Mouse (Mus musculus) lung, postnatal 0 days (tissue): ENCODE results near the gene Chd9. TPM values are rescaled to one million over a fixed set of nuclear protein-coding genes. Genes with fewer than 3 reads are reported as not detected.

Experiments
- ATAC-seq: fragments of 200-750 bp; cut with Nextera tagmentation; 2 replicates; pipeline ENCODE4 v1.8.0; 2017; ENCODE audit warnings: moderate library complexity
- DNase-seq: peaks from one replicate; pipeline ENCODE4 v3.0.0-alpha.2; 2016; ENCODE audit warnings: low spot score
- H3K27ac ChIP-seq: fragments of 300-500 bp; sonication (generic); 2 replicates; pipeline ENCODE4 v1.5.1; 2014; ENCODE audit warnings: antibody characterized with exemption, mild to moderate bottlenecking, low read length, mixed read lengths
- H3K27me3 ChIP-seq: fragments of 300-500 bp; sonication (generic); replicated peaks from 2 replicates; pipeline ENCODE4 v1.6.1; 2014; ENCODE audit warnings: low read length, mixed read lengths; ENCODE audit not compliant: insufficient read depth
- H3K36me3 ChIP-seq: fragments of 300-500 bp; sonication (generic); 2 replicates; pipeline ENCODE4 v1.6.1; 2014; ENCODE audit warnings: low read length, mixed read lengths; ENCODE audit not compliant: insufficient read depth
- H3K4me1 ChIP-seq: fragments of 300-500 bp; sonication (generic); 2 replicates; pipeline ENCODE4 v1.6.1; 2014; ENCODE audit warnings: antibody characterized with exemption, low read depth, low read length, mixed read lengths; ENCODE audit not compliant: insufficient read depth
- H3K4me2 ChIP-seq: fragments of 300-500 bp; sonication (generic); replicated peaks from 2 replicates; pipeline ENCODE4 v1.6.1; 2014; ENCODE audit warnings: low read depth, mild to moderate bottlenecking, low read length, moderate library complexity, mixed read lengths
- H3K4me3 ChIP-seq: fragments of 300-500 bp; sonication (generic); 2 replicates; pipeline ENCODE4 v1.5.1; 2014; ENCODE audit warnings: low read depth, low read length
- H3K9ac ChIP-seq: fragments of 300-500 bp; sonication (generic); replicated peaks from 2 replicates; pipeline ENCODE4 v1.6.1; 2014; ENCODE audit warnings: low read depth, mild to moderate bottlenecking
- H3K9me3 ChIP-seq: fragments of 300-500 bp; sonication (generic); 2 replicates; pipeline ENCODE4 v1.6.1; 2016; ENCODE audit warnings: low read length, mixed read lengths
- CTCF ChIP-seq: IDR thresholded peaks from 2 replicates; pipeline ENCODE4 v1.5.1; 2016; ENCODE audit warnings: antibody characterized with exemption, mild to moderate bottlenecking
- EP300 ChIP-seq: IDR thresholded peaks from 2 replicates; pipeline ENCODE4 v1.6.1; 2016; ENCODE audit warnings: antibody characterized with exemption, mild to moderate bottlenecking, control low read depth
- WGBS: fragments of 180-500 bp; shearing (Covaris S2); extraction: QIAGEN DNeasy Blood & Tissue Kit; methylation state at CpG from one replicate; pipeline ENCODE4 v1.1.7; 2014; 5-methylcytosine and 5-hydroxymethylcytosine counted together
- polyA plus RNA-seq: library from polyadenylated mRNA; unstranded; fragments of >200 nt; fragmentation: Nextera tagmentation; extraction: Ambion mirVana; gene quantifications from 2 replicates; pipeline ENCODE4 v1.2.1, GENCODE M21; 2015

Chd9 gene
- polyA plus RNA-seq, 1 experiment from 2014 or later, result 122 TPM

DNA sequence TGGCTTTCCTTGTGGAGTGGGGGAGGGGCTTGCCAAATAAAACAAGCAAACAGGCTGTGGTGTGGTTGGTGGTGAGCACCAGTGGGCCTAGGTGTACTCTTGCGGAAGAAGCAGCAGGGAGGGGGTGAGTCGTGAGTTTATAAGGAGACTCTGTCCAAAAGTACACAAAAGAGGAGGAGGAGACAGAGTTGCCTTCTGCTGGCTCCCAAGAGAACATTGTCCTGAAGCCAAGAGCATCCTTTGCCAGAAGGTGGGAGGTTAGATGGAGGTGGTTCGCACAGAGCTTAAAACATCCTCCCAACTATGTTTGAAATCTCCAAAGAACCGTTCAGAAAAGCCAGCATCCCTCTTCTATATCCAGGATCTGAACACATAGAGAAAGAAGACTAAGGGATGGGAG lies 40.2 kb downstream of the Chd9 start:
- no peak overlapping the region for H3K4me3 ChIP-seq
- no peaks in the 10 kb centered on the region for H3K9me3 ChIP-seq
- no peak overlapping the region for H3K9ac ChIP-seq
- no peak overlapping the region for H3K4me2 ChIP-seq
- no peaks in the 10 kb centered on the region for H3K27me3 ChIP-seq
- H3K27ac ChIP-seq, result peak overlapping the region; percentile 87
- 80% methylated on average over 4 of the region's 4 CpGs for WGBS
- ATAC-seq (no peak), DNase-seq (no peak)
- no peaks in the 10 kb centered on the region for H3K36me3 ChIP-seq
- peaks cover 20% of the 10 kb centered on the region for H3K4me1 ChIP-seq
- TF ChIP-seq EP300, result no peak
- TF ChIP-seq CTCF, result no peak

DNA sequence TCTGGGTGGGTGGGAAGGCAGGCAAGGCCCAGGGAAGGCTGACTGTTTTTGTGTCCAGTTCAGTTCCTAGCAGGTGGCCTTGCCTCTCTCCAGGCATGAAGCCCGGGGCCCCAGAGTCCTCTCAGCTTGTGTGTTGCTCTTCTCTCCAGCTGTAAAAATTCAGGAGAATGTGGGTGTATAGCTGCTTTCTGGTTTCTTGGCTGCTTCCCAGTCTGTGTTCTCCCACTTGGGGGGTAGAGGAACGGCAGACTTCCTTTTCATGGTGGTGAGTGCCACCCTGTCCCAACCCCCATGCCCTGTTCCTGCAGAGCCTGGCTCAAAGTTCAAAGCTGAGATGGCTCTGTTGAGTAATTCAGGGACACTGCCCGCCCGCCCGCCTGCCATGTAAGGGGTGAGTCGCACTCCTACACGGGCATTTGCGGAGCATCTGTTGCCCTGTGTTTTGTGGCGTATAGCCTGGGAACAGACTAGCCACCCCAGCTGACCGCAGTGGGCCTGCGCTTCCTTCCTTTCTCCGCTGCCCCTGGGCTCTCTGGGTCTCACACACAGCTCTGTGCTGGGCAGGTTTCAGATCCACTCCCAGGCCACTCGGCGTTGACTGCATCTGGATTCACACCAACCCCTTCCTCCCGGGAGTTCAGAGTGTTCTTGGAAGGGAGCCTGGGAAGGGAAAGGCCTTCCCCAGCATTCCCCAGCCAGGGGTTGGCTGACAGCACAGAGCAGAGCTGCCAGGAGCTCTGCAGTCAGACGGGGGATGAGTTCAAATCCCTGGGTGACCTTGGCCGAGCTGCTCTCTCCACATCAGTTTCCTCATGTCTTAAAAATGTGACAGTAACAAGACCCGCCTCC lies 41.1 kb downstream of the Chd9 start:
- 26% methylated on average over 18 of the region's 18 CpGs for WGBS
- Histone ChIP-seq H3K4me3 (no peak overlapping the region), H3K27me3 (no peaks in the 10 kb centered on the region), H3K9me3 (no peaks in the 10 kb centered on the region), H3K36me3 (no peaks in the 10 kb centered on the region), H3K27ac (peak overlapping the region; percentile 87), H3K4me2 (peak overlapping the region; percentile 36), H3K9ac (no peak overlapping the region), H3K4me1 (peaks cover 20% of the 10 kb centered on the region)
- TF ChIP-seq CTCF (no peak), EP300 (peak; percentile 74; the same call in 1 of the 2 replicates)
- DNase-seq (peak; percentile 93), ATAC-seq (peak; percentile 91)

DNA sequence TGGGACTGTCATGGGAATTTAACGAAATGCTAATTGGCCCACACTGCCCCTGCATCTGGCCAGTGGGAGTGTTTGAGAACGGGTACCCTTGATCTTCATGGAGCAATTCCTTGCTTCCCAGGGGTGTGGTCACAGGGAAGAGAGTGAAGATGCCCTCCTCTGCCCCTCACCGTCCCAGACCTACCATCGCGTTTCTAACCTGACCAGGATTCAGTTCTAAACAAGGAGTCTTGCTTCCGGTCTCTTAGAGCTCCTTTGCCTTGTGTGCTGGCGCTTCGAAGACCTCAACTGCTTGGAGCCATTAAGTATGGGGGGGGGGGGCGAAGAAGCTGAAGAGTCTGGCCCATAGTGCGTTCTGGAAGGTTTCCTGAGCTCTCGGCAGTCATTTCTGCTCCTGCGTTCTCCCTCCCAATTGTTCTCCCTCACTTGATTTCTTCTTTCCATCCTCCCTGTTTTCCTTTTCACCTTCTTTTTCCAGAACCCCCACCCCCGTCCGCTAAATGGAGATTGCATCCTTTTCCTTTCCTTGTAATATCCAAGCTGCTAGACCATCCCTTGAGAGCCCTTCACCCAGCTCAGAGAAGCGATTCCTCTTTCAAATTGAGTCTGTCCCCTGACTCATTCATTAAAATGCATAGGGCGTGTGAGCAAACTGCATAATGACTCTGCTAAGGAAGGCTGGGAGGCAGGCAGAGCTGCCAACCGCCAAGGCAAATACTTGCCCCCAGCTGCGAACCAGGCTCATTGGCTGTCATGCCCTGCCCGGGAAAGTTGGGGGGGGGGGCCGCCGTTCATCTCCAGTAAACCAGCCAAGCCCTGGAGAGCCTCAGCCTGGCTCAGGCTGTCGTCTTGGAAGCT lies 42.0 kb downstream of the Chd9 start:
- peak overlapping the region; percentile 33 for H3K4me2 ChIP-seq
- H3K9me3 ChIP-seq, result no peaks in the 10 kb centered on the region
- H3K4me3 ChIP-seq, result no peak overlapping the region
- WGBS, result 19% methylated on average over 22 of the region's 22 CpGs
- peaks cover 20% of the 10 kb centered on the region for H3K4me1 ChIP-seq
- H3K36me3 ChIP-seq, result no peaks in the 10 kb centered on the region
- no peak overlapping the region for H3K9ac ChIP-seq
- no peak for TF ChIP-seq CTCF
- TF ChIP-seq EP300, result no peak
- no peaks in the 10 kb centered on the region for H3K27me3 ChIP-seq
- ATAC-seq (no peak), DNase-seq (peak; percentile 25)
- H3K27ac ChIP-seq, result peak overlapping the region; percentile 87

DNA sequence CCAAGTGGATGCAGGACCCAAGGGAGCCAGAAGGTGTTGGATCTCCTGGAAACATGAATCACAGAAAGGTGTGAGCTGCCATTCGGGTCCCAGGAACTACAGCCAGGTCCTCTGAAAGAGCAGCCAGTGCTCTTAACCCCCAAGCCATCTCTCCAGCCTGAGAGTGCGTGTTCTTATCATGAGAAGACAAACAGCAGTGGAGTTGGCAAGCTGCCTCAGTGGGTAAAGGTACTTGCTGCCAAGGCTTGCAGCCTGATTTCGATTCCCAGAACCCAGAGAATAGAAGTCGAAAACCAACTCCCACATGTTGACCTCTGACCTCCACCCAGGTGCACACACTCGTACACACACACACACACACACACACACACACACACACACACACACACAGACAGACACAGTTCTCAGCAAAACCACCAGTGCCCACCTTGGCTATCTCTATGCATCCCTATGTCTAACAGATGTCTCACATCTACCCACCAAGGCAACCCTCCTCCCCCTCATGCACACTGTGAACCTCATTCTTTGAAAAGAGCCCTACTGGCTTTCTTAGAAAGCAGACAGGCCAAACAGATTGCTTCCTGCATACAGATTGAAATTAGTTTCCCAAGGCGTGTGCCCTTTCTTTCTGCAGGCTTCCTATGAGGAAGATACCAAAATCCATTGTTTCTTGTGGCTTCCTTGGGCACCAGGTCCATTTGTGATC lies 43.4 kb downstream of the Chd9 start:
- 37% methylated on average over 6 of the region's 6 CpGs for WGBS
- no peaks in the 10 kb centered on the region for H3K36me3 ChIP-seq
- H3K4me1 ChIP-seq, result peaks cover 20% of the 10 kb centered on the region
- no peak overlapping the region for H3K4me2 ChIP-seq
- H3K9me3 ChIP-seq, result no peaks in the 10 kb centered on the region
- H3K9ac ChIP-seq, result no peak overlapping the region
- TF ChIP-seq CTCF (no peak), EP300 (no peak)
- no peak overlapping the region for H3K27ac ChIP-seq
- no peak overlapping the region for H3K4me3 ChIP-seq
- DNase-seq (peak; percentile 61), ATAC-seq (no peak)
- no peaks in the 10 kb centered on the region for H3K27me3 ChIP-seq

DNA sequence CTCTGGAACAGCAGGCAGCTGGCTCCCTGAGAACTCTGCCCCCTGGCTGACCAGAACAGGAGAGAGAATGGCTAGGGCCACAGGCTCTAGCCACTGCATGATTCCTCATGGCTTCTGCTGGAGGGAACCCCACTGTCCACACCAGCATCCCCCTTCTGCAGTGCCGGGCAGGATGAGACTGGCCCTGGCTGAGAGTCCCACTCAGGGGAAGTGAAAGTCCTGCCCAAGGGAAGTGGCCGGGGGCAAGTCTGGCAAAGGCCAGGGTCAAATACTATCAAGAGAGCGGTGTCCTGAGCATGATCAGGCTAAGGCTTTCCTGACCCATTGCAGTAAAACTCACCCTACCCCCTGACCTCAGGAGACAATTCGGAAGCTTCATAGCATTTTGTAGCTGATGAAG lies 44.9 kb downstream of the Chd9 start:
- DNase-seq (no peak), ATAC-seq (no peak)
- WGBS, result 80% methylated on average over 4 of the region's 4 CpGs
- Histone ChIP-seq H3K27ac (no peak overlapping the region), H3K9ac (no peak overlapping the region), H3K4me1 (peaks cover 25% of the 10 kb centered on the region), H3K36me3 (no peaks in the 10 kb centered on the region), H3K9me3 (no peaks in the 10 kb centered on the region), H3K27me3 (no peaks in the 10 kb centered on the region), H3K4me3 (no peak overlapping the region), H3K4me2 (no peak overlapping the region)
- TF ChIP-seq CTCF (peak; percentile 14), EP300 (no peak)
